Mouse (Mus musculus): ENCODE measurements around the gene Smyd3.

The Smyd3 gene

GRCm38 (mm10) chr1:179107211-179107610, 410.6 kb downstream of the Smyd3 start:
- no peak for DNase-seq

- DNase-seq: no peak
Observed at GRCm38 (mm10) chr1:179106702-179107145, 411.1 kb downstream of the Smyd3 start.

GRCm38 (mm10) chr1:179106103-179106701, 411.6 kb downstream of the Smyd3 start:
- no peak for DNase-seq

GRCm38 (mm10) chr1:179104447-179104846, 413.4 kb downstream of the Smyd3 start:
- no peak for DNase-seq

GRCm38 (mm10) chr1:179096993-179097392, 420.8 kb downstream of the Smyd3 start:
- DNase-seq: no peak

GRCm38 (mm10) chr1:179096323-179096722, 421.5 kb downstream of the Smyd3 start:
- DNase-seq: no peak

- DNase-seq: no peak
Observed at GRCm38 (mm10) chr1:179089174-179089573, 428.7 kb downstream of the Smyd3 start.

GRCm38 (mm10) chr1:179087033-179087998, 430.5 kb downstream of the Smyd3 start:
- no peak for DNase-seq

- DNase-seq: no peak
Observed at GRCm38 (mm10) chr1:179086208-179086607, 431.6 kb downstream of the Smyd3 start.

GRCm38 (mm10) chr1:179083098-179083497, 434.7 kb downstream of the Smyd3 start:
- no peak for DNase-seq

- no peak for DNase-seq
Observed at GRCm38 (mm10) chr1:179073846-179074245, 444.0 kb downstream of the Smyd3 start.

- DNase-seq: no peak
Observed at GRCm38 (mm10) chr1:179072935-179073654, 444.7 kb downstream of the Smyd3 start.

- DNase-seq: no peak
Observed at GRCm38 (mm10) chr1:179072406-179072805, 445.4 kb downstream of the Smyd3 start.

- DNase-seq: no peak
Observed at GRCm38 (mm10) chr1:179068990-179069389, 448.9 kb downstream of the Smyd3 start.

GRCm38 (mm10) chr1:179065294-179065601, 452.6 kb downstream of the Smyd3 start:
- no peak for DNase-seq

GRCm38 (mm10) chr1:179064601-179065293, 453.1 kb downstream of the Smyd3 start:
- DNase-seq: no peak

- peak; percentile 66 for DNase-seq
Observed at GRCm38 (mm10) chr1:179061759-179062168, 456.1 kb downstream of the Smyd3 start.

GRCm38 (mm10) chr1:179061053-179061452, 456.8 kb downstream of the Smyd3 start:
- DNase-seq: no peak

GRCm38 (mm10) chr1:179060113-179060955, 457.5 kb downstream of the Smyd3 start:
- no peak for DNase-seq

GRCm38 (mm10) chr1:179059286-179060112, 458.3 kb downstream of the Smyd3 start:
- DNase-seq: no peak

- no peak for DNase-seq
Observed at GRCm38 (mm10) chr1:179058675-179059074, 459.2 kb downstream of the Smyd3 start.
